Mouse (Mus musculus) kidney, adult 11 months (tissue): ENCODE measurements around the gene Rrp1b.
"Not testable (repeated sequence)": the region's sequence is repeated elsewhere in the genome, so short reads cannot be mapped to it uniquely, and the experiment has no call there.

Experiments
- DNase-seq: peaks from one replicate; pipeline ENCODE4 v3.0.0; 2022

Rrp1b gene

GRCm38 (mm10) chr17:32091364-32092240, 55.7 kb downstream of the Rrp1b start:
- DNase-seq: peak; percentile 74

GRCm38 (mm10) chr17:32092241-32092619, 56.3 kb downstream of the Rrp1b start:
- no peak for DNase-seq

GRCm38 (mm10) chr17:32092895-32093294, 57.0 kb downstream of the Rrp1b start:
- no peak for DNase-seq

- DNase-seq: peak; percentile 90
Observed at GRCm38 (mm10) chr17:32097676-32098075, 61.8 kb downstream of the Rrp1b start.

- DNase-seq: not testable (repeated sequence)
Observed at GRCm38 (mm10) chr17:32098905-32099304, 63.0 kb downstream of the Rrp1b start.

- DNase-seq: no peak
Observed at GRCm38 (mm10) chr17:32099574-32099942, 63.7 kb downstream of the Rrp1b start.

- peak; percentile 88 for DNase-seq
Observed at GRCm38 (mm10) chr17:32099943-32100586, 64.2 kb downstream of the Rrp1b start.

- no peak for DNase-seq
Observed at GRCm38 (mm10) chr17:32103054-32103453, 67.2 kb downstream of the Rrp1b start.

- no peak for DNase-seq
Observed at GRCm38 (mm10) chr17:32106358-32106757, 70.5 kb downstream of the Rrp1b start.

GRCm38 (mm10) chr17:32107877-32108276, 72.0 kb downstream of the Rrp1b start:
- DNase-seq: no peak

GRCm38 (mm10) chr17:32108320-32109011, 72.6 kb downstream of the Rrp1b start:
- DNase-seq: not testable (repeated sequence)

GRCm38 (mm10) chr17:32109201-32109940, 73.5 kb downstream of the Rrp1b start:
- no peak for DNase-seq

- DNase-seq: peak; percentile 67
Observed at GRCm38 (mm10) chr17:32110424-32110823, 74.5 kb downstream of the Rrp1b start.

- DNase-seq: no peak
Observed at GRCm38 (mm10) chr17:32110980-32111780, 75.3 kb downstream of the Rrp1b start.
